Mouse (Mus musculus) common myeloid progenitor, adult 5-6 weeks (primary cell): ENCODE measurements around the gene Agap1. TPM values are rescaled to one million over a fixed set of nuclear protein-coding genes. Genes with fewer than 3 reads are reported as not detected.
A peak's percentile ranks its signal among the peaks of the same experiment; 100 is the strongest.

ENCODE experiments used
- ATAC-seq: replicated peaks from 2 replicates; pipeline ENCODE4 v1.8.0; 2016; ENCODE audit warnings: low read depth, mild to moderate bottlenecking, moderate TSS enrichment, inconsistent platforms; ENCODE audit not compliant: poor library complexity, severe bottlenecking
- total RNA-seq: library from RNA; stranded (forward); fragments of 200-1000, 187-1606 nt; gene quantifications from 2 replicates; pipeline ENCODE4 v1.2.3, GENCODE M21; 2017

Gene Agap1
- total RNA-seq, 1 experiment from 2014 or later, result 14.2 TPM

GRCm38 (mm10) chr1:89735146-89735545, 280.5 kb downstream of the Agap1 start:
- no peak for ATAC-seq

GRCm38 (mm10) chr1:89736021-89736420, 281.4 kb downstream of the Agap1 start:
- ATAC-seq, result no peak

GRCm38 (mm10) chr1:89739067-89739774, 284.6 kb downstream of the Agap1 start:
- ATAC-seq, result no peak

- no peak for ATAC-seq
Measured at GRCm38 (mm10) chr1:89739775-89740099, 285.1 kb downstream of the Agap1 start.

- peak; percentile 54; the same call in 1 of the 2 replicates for ATAC-seq
Measured at GRCm38 (mm10) chr1:89742359-89742758, 287.8 kb downstream of the Agap1 start.

GRCm38 (mm10) chr1:89746171-89746570, 291.6 kb downstream of the Agap1 start:
- no peak for ATAC-seq

GRCm38 (mm10) chr1:89749666-89750065, 295.1 kb downstream of the Agap1 start:
- no peak for ATAC-seq

GRCm38 (mm10) chr1:89750495-89750894, 295.9 kb downstream of the Agap1 start:
- no peak for ATAC-seq

GRCm38 (mm10) chr1:89750921-89751320, 296.3 kb downstream of the Agap1 start:
- no peak for ATAC-seq

- ATAC-seq, result no peak
Measured at GRCm38 (mm10) chr1:89751344-89751743, 296.7 kb downstream of the Agap1 start.

GRCm38 (mm10) chr1:89752659-89753058, 298.1 kb downstream of the Agap1 start:
- ATAC-seq, result no peak

- no peak for ATAC-seq
Measured at GRCm38 (mm10) chr1:89755358-89755757, 300.8 kb downstream of the Agap1 start.

GRCm38 (mm10) chr1:89756387-89756786, 301.8 kb downstream of the Agap1 start:
- no peak for ATAC-seq

GRCm38 (mm10) chr1:89757545-89757944, 302.9 kb downstream of the Agap1 start:
- peak; percentile 72 for ATAC-seq

- ATAC-seq, result no peak
Measured at GRCm38 (mm10) chr1:89763912-89764311, 309.3 kb downstream of the Agap1 start.

GRCm38 (mm10) chr1:89766891-89767290, 312.3 kb downstream of the Agap1 start:
- ATAC-seq, result no peak

GRCm38 (mm10) chr1:89769641-89770040, 315.0 kb downstream of the Agap1 start:
- ATAC-seq, result no peak

- no peak for ATAC-seq
Measured at GRCm38 (mm10) chr1:89770298-89770697, 315.7 kb downstream of the Agap1 start.

- no peak for ATAC-seq
Measured at GRCm38 (mm10) chr1:89775750-89776149, 321.1 kb downstream of the Agap1 start.

- no peak for ATAC-seq
Measured at GRCm38 (mm10) chr1:89780675-89781074, 326.1 kb downstream of the Agap1 start.

- no peak for ATAC-seq
Measured at GRCm38 (mm10) chr1:89781861-89782260, 327.3 kb downstream of the Agap1 start.

GRCm38 (mm10) chr1:89786793-89787192, 332.2 kb downstream of the Agap1 start:
- ATAC-seq, result peak; percentile 94
